Mouse (Mus musculus) cerebellum, postnatal 25 days (tissue): Measurements from ENCODE around the gene Il10ra.

ENCODE experiments used
- DNase-seq, 2 experiments: peaks; one replicate each; pipeline ENCODE4 v3.0.0; 2021; ENCODE audit warnings: mixed read lengths in 2 of 2

Gene Il10ra

DNA sequence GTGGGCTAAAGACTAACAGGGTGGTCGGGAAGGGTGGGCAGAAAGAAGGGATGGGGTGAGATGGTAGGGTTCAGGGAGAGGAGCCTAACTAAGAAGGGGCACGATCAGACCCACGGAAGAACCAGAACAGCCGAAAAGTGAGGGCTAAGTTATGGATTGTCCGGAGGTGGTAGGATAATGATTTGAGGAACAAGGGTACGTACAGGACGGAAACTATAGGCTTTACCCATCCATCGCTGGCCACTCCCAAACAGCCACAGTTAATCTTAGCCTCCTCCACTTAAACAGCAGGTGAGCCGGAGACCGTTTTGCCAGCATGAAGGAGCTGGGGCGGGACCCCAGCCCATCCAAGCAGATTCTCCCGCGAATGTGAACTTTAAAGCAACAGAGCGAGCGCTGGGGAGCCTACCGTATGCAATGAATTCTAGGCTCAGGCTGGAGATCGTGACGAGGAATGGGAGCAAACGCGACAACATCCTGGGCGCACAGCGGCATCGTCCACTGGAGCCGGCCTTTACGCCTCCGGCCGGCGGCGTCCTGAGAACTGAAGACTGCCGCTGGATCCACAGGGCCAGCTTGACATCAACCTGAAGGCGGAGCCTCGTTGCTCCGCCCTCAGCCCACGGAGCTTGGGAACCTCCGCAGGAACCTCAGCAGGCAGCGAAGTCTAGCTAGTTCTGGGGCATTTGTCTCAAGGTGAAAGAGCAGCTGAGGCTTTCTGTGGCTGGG lies at the start of gene Il10ra:
Gene Il10ra, minus strand, starts transcription at position 553 of the 729 bp plus-strand sequence.
- DNase-seq: peak; percentile 73 to 81

DNA sequence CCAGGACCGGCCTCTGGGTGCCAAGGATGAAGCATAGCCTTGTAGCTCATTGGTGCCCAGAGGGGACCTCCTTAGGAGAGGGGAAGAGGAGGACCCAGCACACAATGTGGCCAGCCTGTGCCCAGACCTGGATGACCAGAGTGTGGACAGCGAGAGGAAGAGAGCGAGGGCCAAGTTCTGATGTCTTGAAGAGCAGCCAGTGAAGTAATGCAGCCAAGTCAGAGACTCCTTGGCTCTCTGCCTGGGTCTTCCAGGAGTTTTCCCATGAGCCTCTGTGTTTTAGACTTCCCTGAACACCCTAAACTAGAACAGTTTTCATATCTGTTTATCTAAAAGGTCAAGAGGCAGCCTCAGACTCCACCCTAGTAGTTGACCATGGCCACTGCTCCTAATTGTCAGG lies 48.7 kb upstream of the Il10ra start:
- DNase-seq: no peak

GRCm38 (mm10) chr9:45313913-45314312 lies 45.0 kb upstream of the Il10ra start:
- no peak for DNase-seq

GRCm38 (mm10) chr9:45311858-45312257 lies 42.9 kb upstream of the Il10ra start:
- DNase-seq: no peak

- DNase-seq: no peak
Observed at GRCm38 (mm10) chr9:45308521-45308920, 39.6 kb upstream of the Il10ra start.

DNA sequence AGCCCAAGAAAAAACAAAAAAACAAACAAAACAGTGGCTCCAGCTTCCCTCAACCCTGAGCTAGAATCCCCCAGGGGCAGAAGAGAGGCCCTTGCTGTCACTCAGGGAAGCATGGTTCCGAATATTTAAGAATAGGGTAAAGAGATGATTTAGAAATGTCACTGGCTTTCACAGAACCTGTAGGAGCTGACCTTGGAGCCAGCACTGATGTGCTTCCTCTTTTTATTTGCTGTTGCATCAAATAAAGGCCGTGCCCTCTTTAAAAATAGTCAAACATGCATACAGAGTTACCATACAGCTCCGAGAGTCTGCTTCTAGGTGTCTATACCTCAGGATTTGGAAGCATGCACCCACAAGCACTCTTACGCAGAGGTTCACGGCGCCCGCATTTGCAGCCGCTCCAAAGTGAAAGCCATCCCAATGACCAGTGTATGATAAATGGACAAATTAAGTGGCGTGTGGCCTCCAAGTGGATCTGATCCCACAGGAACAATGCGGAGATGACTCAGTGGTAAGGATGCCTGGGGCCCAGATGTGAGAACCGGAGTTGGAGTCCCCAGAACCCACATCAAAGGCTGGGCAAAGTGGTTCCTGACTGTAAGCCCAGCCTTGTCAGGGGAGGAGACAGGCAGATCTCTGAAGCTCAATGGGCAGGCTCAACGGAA lies 37.9 kb upstream of the Il10ra start:
- DNase-seq: no peak

- no peak for DNase-seq
Observed at GRCm38 (mm10) chr9:45301771-45302170, 32.8 kb upstream of the Il10ra start.

DNA sequence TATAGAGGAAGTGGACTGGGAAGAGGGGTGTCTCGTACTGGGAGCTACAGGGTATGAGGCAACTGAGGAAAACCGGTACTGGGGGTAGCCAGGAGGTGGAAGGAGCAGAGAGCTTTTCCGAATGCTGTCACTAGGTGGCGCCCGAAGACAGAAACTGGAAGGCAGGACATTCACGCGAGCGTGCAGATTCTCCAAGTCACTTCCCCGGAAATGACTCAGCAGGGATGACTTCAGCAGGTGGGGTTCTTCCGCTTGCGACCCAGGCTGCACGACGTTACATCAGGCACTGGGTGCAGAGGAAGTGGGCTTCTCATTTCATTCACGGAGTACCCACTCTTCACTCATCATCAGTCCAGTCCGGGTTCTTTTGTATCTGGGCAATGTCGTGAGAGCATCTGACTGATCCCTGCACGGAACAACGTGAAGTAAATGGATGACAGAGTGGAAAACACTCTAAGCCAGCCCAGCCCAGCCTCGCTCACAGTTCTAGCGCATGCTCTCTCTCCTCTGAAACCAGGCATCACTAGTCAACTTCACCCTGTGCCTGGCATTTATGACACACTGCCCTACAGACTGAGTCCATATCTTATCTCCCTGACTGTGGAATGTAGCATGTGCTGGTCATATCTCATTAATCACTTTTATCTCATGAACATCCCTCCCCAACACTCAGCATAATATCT lies 31.6 kb upstream of the Il10ra start:
- peak; percentile 98 for DNase-seq

- peak; percentile 35 to 61 for DNase-seq
Observed at GRCm38 (mm10) chr9:45299231-45300006, 30.5 kb upstream of the Il10ra start.

DNA sequence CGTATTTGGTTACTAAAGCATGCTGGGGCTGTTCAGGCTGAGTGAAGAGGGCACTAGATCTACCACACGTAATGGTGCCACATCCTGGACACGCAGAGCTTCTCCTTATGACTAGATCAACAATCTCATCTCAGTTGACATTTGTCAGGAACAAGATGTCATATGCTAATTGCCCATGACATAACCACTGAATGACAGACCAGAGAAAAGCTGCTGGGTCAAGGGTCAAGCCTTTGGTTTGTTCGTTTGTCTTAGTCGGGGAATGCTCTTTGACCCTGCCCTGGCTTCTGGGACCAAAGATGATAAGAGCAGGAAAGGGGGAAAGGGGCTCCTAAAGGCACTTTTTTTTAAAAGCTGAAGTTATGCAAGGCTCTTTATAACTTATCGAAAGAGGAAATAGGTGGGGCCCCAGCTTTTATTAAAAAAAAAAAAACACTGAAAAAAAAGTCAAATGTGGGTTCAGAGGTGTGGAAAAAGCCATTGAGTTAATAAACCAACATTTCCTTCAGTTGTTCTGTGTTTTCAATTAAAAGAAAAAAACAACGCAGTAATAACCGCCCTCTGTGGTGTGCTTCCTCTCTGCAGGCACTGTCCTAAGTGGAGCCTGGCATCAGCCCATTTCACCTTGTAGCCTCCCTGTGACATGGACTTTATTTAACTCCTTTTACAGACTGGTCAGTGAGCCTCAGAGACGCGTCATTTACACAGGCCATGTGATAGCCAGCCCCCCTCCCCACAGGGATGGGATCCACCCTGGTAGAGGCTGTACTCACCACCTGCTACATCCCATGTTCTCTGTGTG lies 25.5 kb upstream of the Il10ra start:
- DNase-seq: no peak

GRCm38 (mm10) chr9:45291481-45292168 lies 22.7 kb upstream of the Il10ra start:
- DNase-seq: peak; percentile 85 to 86

DNA sequence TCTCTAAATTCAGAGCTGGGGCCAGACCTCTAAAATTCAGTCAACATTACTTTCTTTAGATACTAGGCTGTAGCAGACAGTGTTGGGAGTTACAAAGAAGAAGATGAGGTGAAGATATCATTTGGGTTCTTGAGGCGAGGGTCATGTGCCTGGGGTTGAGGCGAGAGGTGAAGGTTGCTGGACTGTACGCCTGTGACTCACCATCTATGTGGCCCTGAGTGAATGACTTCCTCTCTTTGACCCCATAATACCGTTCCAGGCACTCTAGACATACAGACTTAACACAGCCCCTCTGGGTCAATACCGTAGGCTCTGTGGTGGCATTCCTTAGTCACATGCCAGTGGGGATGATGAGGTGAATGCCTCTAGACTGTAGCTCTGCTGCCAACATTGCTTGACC lies 13.5 kb upstream of the Il10ra start:
- DNase-seq: no peak

- no peak for DNase-seq
Observed at GRCm38 (mm10) chr9:45280891-45281290, 11.9 kb upstream of the Il10ra start.

DNA sequence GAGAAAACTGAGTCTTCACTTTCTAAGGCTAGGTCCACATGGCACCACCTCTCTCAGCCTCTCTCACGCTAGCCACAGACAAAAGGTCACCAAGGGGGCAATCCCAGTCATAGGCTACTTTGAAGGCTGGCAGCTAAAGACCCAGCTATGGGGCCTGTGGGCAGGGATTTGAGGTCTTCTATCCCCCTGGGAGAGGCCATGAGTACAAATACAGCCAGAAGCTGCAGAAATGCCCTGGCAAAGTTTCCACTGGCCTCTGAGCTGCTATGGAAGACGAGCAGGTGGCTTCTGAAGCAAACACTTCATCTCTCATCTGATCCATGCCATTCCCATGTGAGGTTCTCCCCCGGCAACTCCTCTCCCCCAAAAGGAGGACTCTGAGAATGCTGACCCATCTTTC lies 11.1 kb upstream of the Il10ra start:
- no peak for DNase-seq

GRCm38 (mm10) chr9:45274635-45275034 lies 5.7 kb upstream of the Il10ra start:
- DNase-seq: no peak

DNA sequence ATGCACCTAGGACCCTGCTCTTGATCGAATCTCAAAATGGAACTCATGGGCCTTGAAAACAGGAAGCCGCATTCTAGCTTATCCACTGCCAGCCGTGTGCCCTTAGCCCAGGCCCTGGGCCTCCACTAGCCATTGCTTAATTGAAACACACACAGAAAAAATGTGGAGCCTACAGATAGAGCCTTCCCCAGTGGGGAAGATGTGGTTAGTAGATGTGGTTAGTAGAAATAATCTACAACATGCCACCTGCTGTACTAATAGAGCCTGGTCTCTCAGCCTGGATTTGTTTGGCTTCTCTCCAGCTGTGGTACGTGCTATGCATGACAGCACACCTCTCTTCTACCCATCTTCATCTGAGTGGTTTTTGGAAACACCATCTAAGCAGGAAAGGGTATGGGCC lies 5.3 kb upstream of the Il10ra start:
- no peak for DNase-seq

DNA sequence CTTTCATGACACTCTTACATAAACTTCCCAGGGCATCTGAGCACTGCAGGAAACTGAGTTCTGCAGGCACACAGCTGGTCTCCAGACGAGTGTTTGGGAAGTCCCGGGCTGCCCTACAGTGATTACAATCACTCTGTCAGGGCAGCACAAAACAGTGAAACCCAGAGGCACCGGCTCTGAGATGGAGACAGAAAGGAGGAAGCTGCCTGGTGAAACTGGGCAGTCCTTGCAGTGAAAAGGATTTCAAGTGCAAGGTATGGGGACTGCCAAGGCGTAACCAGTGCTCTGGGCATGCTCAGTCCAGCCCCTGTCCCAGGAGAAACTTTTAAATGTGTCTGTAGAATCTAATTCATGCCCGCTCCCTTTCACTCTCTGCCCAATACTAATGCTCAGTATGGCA lies 3.3 kb upstream of the Il10ra start:
- DNase-seq: no peak

DNA sequence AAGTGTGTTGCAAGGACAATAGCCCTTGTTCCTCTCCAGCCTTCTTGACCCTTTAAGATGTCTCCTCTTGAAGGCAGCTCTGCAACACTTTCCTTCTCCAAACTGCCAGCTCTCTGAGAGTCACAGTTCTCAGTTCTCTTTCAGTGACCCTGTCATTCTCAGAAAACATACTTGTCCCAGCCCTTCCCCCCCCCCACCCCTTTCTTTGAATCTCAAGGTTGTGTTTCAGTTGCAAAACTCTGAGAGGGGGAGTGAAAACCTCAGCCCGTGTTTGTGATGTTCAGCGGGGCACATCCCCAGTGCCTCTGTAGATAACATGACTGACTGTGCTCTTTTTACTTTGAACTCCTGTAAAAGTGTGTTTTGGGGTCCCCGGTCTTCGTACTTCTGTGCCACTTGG lies 870 bp downstream of the Il10ra start:
- DNase-seq: no peak

DNA sequence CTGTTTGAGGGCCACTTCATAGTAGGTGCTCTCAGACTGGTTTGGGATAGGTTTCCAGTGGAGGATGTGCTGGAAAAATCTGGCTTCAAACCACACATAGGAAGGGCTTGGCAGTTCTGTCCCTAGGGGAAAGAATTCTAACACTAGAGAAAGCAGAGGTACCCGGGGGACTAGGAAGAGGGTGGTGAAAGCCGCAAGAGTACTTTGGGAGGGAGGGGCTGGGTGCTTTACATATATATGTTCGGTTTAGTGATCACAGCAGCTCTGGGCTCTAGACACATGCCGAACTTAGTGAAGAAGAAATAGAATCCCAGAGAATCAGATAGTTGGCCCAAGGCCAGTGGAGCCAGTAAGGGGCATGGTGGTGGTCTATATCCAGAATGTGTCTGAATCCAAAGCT lies 1.9 kb downstream of the Il10ra start:
- no peak for DNase-seq

DNA sequence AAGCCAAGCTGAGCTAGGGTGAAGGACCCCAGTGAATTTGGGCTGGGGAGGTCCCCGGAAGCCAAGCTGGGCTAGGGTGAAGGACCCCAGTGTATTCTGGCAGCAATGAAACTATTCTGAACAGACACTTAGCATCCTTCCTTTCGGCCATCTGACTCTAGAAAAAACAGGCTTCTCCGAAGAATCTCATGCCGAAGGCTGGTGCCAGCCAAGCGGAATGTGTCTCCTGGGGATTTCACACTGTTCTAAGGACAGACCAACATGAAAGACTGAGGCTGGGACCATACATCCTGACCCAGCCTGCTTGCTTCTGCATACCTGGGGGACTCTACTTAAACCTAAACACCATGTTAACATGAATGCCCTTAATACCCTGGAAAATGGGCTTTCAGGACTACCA lies 7.1 kb downstream of the Il10ra start:
- peak; percentile 46 to 56 for DNase-seq

- DNase-seq: peak; percentile 91 to 98
Observed at GRCm38 (mm10) chr9:45261466-45261865, 7.5 kb downstream of the Il10ra start.

- DNase-seq: no peak
Observed at GRCm38 (mm10) chr9:45259065-45259464, 9.9 kb downstream of the Il10ra start.
